Mouse (Mus musculus): ENCODE measurements around the gene Nol3.

Nol3 gene

GRCm38 (mm10) chr8:105285514-105285913 is 9.6 kb downstream of the Nol3 start:
- in situ Hi-C loops (cut with MboI; ENCODE audit: unreplicated experiment in 2 of 2) = loop anchor here (5.0 to 10.0 kb wide), 4 partner anchors 33 to 163 kb away; partner anchors contain the start of gene D230025D16Rik (in 1 of the 2)

GRCm38 (mm10) chr8:105286907-105287306 is 11.0 kb downstream of the Nol3 start:
- in situ Hi-C loops (cut with MboI; ENCODE audit: unreplicated experiment in 2 of 2) = loop anchor here (5.0 to 10.0 kb wide), 4 partner anchors 35 to 165 kb away; partner anchors contain the start of gene D230025D16Rik (in 1 of the 2)

- in situ Hi-C loops (cut with MboI; ENCODE audit: unreplicated experiment in 2 of 2) = loop anchor here (5.0 to 10.0 kb wide), 4 partner anchors 36 to 166 kb away; partner anchors contain the start of gene D230025D16Rik (in 1 of the 2)
Observed at GRCm38 (mm10) chr8:105288231-105288630, 12.3 kb downstream of the Nol3 start.

- in situ Hi-C loops (cut with MboI; ENCODE audit: unreplicated experiment in 2 of 2) = loop anchor here (5.0 to 10.0 kb wide), 4 partner anchors 37 to 167 kb away; partner anchors contain the start of gene D230025D16Rik (in 1 of the 2)
Observed at GRCm38 (mm10) chr8:105288958-105289732, 13.2 kb downstream of the Nol3 start.

GRCm38 (mm10) chr8:105289805-105290460 is 14.0 kb downstream of the Nol3 start, which contains the start of gene 4931428F04Rik:
4931428F04Rik (minus strand) TSS chr8:105289864.
- in situ Hi-C loops (cut with MboI; ENCODE audit: unreplicated experiment in 2 of 2) = loop anchor here (5.0 to 10.0 kb wide), 7 partner anchors 38 to 638 kb away; partner anchors contain the start of genes D230025D16Rik (in 1 of the 2), Fhod1 (in 1 of the 2) and Slc9a5 (in 1 of the 2)

- in situ Hi-C loops (cut with MboI; ENCODE audit: unreplicated experiment in 2 of 2) = loop anchor here (5.0 kb wide), 3 partner anchors 57 to 638 kb away; partner anchors contain the start of genes Fhod1 (in 1 of the 2) and Slc9a5 (in 1 of the 2)
Observed at GRCm38 (mm10) chr8:105290554-105291314, 14.8 kb downstream of the Nol3 start.

- in situ Hi-C loops (cut with MboI; ENCODE audit: unreplicated experiment in 2 of 2) = loop anchor here (5.0 kb wide), 3 partner anchors 56 to 639 kb away; partner anchors contain the start of genes Fhod1 (in 1 of the 2) and Slc9a5 (in 1 of the 2)
Observed at GRCm38 (mm10) chr8:105291364-105291763, 15.4 kb downstream of the Nol3 start.

GRCm38 (mm10) chr8:105291802-105292201 is 15.9 kb downstream of the Nol3 start:
- in situ Hi-C loops (cut with MboI; ENCODE audit: unreplicated experiment in 2 of 2) = loop anchor here (5.0 kb wide), 3 partner anchors 55 to 640 kb away; partner anchors contain the start of genes Fhod1 (in 1 of the 2) and Slc9a5 (in 1 of the 2)

- in situ Hi-C loops (cut with MboI; ENCODE audit: unreplicated experiment in 2 of 2) = loop anchor here (5.0 kb wide), 3 partner anchors 55 to 640 kb away; partner anchors contain the start of genes Fhod1 (in 1 of the 2) and Slc9a5 (in 1 of the 2)
Observed at GRCm38 (mm10) chr8:105292471-105292870, 16.5 kb downstream of the Nol3 start.

GRCm38 (mm10) chr8:105293405-105293804 is 17.5 kb downstream of the Nol3 start:
- in situ Hi-C loops (cut with MboI; ENCODE audit: unreplicated experiment in 2 of 2) = loop anchor here (5.0 kb wide), 3 partner anchors 54 to 641 kb away; partner anchors contain the start of genes Fhod1 (in 1 of the 2) and Slc9a5 (in 1 of the 2)

GRCm38 (mm10) chr8:105294776-105295175 is 18.8 kb downstream of the Nol3 start:
- in situ Hi-C loops (cut with MboI; ENCODE audit: unreplicated experiment in 2 of 2) = loop anchor here (5.0 kb wide), 3 partner anchors 53 to 642 kb away; partner anchors contain the start of genes Fhod1 (in 1 of the 2) and Slc9a5 (in 1 of the 2)

- in situ Hi-C loops (cut with MboI; ENCODE audit: unreplicated experiment in 2 of 2) = no loop called here
Observed at GRCm38 (mm10) chr8:105295256-105295655, 19.3 kb downstream of the Nol3 start.

- in situ Hi-C loops (cut with MboI; ENCODE audit: unreplicated experiment in 2 of 2) = no loop called here
Observed at GRCm38 (mm10) chr8:105295895-105296573, 20.1 kb downstream of the Nol3 start, which contains the start of gene Exoc3l. Exoc3l (minus strand) TSS chr8:105296101.

GRCm38 (mm10) chr8:105297511-105298192 is 21.7 kb downstream of the Nol3 start, which contains the start of gene E2f4:
E2f4 (plus strand) TSS chr8:105297663.
- in situ Hi-C loops (cut with MboI; ENCODE audit: unreplicated experiment in 2 of 2) = no loop called here

GRCm38 (mm10) chr8:105298351-105299252 is 22.7 kb downstream of the Nol3 start:
- in situ Hi-C loops (cut with MboI; ENCODE audit: unreplicated experiment in 2 of 2) = no loop called here

GRCm38 (mm10) chr8:105299962-105300361 is 24.0 kb downstream of the Nol3 start:
- in situ Hi-C loops (cut with MboI; ENCODE audit: unreplicated experiment in 2 of 2) = no loop called here

GRCm38 (mm10) chr8:105303396-105303795 is 27.5 kb downstream of the Nol3 start:
- in situ Hi-C loops (cut with MboI; ENCODE audit: unreplicated experiment in 2 of 2) = no loop called here
